Mouse (Mus musculus) MEL (cell line): ENCODE measurements at regions not wholly inside any gene's neighbourhood (a gene's known extent, or its start where the extent isn't known, plus 50 kb on each side); places are given as distances from the start of the nearest gene placed in this dataset.

Experiments used
- DNase-seq: peaks from one replicate; pipeline ENCODE4 v3.0.0; 2011; ENCODE audit warnings: low read depth, low spot score
- H3K27ac ChIP-seq: 2 replicates; pipeline ENCODE4 v1.5.1; 2012; ENCODE audit warnings: low read depth, mild to moderate bottlenecking, control low read depth, low read length, moderate library complexity; ENCODE audit not compliant: control insufficient read depth
- H3K27me3 ChIP-seq, 2 experiments: fragments of 150-350 bp in 1 of 2; sonication (generic) in 1 of 2; 2 replicates each; pipeline ENCODE4 v1.6.1; 2012; ENCODE audit warnings: low read length in 2 of 2, mild to moderate bottlenecking in 2 of 2, improper control_type of control experiment in 1 of 2, moderate library complexity in 1 of 2; ENCODE audit not compliant: insufficient read depth in 2 of 2, control insufficient read depth in 1 of 2
- H3K36me3 ChIP-seq, 2 experiments: 2 replicates each; pipeline ENCODE4 v1.6.1; 2012 to 2014; ENCODE audit warnings: low read length in 2 of 2, improper control_type of control experiment in 1 of 2, inconsistent platforms in 1 of 2, mild to moderate bottlenecking in 1 of 2; ENCODE audit not compliant: insufficient read depth in 2 of 2, control insufficient read depth in 1 of 2
- H3K4me1 ChIP-seq, 2 experiments: fragments of 150-350 bp in 1 of 2; sonication (generic) in 1 of 2; 2 replicates each; pipeline ENCODE4 v1.6.1; 2012; ENCODE audit warnings: low read length in 2 of 2, improper control_type of control experiment in 1 of 2, mild to moderate bottlenecking in 1 of 2; ENCODE audit not compliant: insufficient read depth in 2 of 2, control insufficient read depth in 1 of 2
- H3K4me3 ChIP-seq, 2 experiments: fragments of 150-350 bp in 1 of 2; sonication (generic) in 1 of 2; 2 replicates each; pipeline ENCODE4 v1.5.1; 2012; ENCODE audit warnings: low read depth in 2 of 2, low read length in 2 of 2, mild to moderate bottlenecking in 2 of 2, moderate library complexity in 2 of 2, control low read depth in 1 of 2, improper control_type of control experiment in 1 of 2; ENCODE audit not compliant: control insufficient read depth in 1 of 2, insufficient read depth in 1 of 2
- H3K79me2 ChIP-seq: 2 replicates; pipeline ENCODE4 v1.6.1; 2012; ENCODE audit warnings: mild to moderate bottlenecking, low read length, moderate library complexity; ENCODE audit not compliant: control insufficient read depth, poor library complexity, insufficient read depth
- H3K9ac ChIP-seq: 2 replicates; pipeline ENCODE4 v1.6.1; 2012; ENCODE audit warnings: low read depth, mild to moderate bottlenecking, control low read depth, low read length, moderate library complexity; ENCODE audit not compliant: control insufficient read depth, poor library complexity, severe bottlenecking
- H3K9me3 ChIP-seq: fragments of 150-350 bp; sonication (generic); replicated peaks from 2 replicates; pipeline ENCODE4 v1.6.1; 2012; ENCODE audit warnings: mild to moderate bottlenecking, low read length, improper control_type of control experiment, moderate library complexity; ENCODE audit not compliant: insufficient read depth
- BHLHE40 ChIP-seq: IDR thresholded peaks from 2 replicates; pipeline ENCODE4 v1.6.1; 2012; ENCODE audit warnings: low read depth, mild to moderate bottlenecking, inconsistent platforms, low read length, improper control_type of control experiment, borderline replicate concordance
- CHD1 ChIP-seq: IDR thresholded peaks from 2 replicates; pipeline ENCODE4 v1.6.1; 2012; ENCODE audit warnings: low read depth, mild to moderate bottlenecking, inconsistent platforms, low read length, improper control_type of control experiment
- CHD2 ChIP-seq: IDR thresholded peaks from 2 replicates; pipeline ENCODE4 v1.6.1; 2011; ENCODE audit warnings: low read length, improper control_type of control experiment
- CTCF ChIP-seq, 3 experiments: IDR thresholded peaks in 2 of 3; conservative IDR thresholded peaks in 1 of 3; 2 replicates each; pipeline ENCODE4 v1.5.1; 2011 to 2012; ENCODE audit warnings: low read length in 3 of 3, low read depth in 2 of 3, mild to moderate bottlenecking in 2 of 3, improper control_type of control experiment in 1 of 3, inconsistent platforms in 1 of 3, mixed read lengths in 1 of 3, moderate library complexity in 1 of 3; ENCODE audit not compliant: control insufficient read depth in 1 of 3, insufficient read depth in 1 of 3, poor library complexity in 1 of 3, severe bottlenecking in 1 of 3
- E2F4 ChIP-seq: IDR thresholded peaks from 2 replicates; pipeline ENCODE4 v1.6.1; 2011; ENCODE audit warnings: low read depth, low read length, improper control_type of control experiment, borderline replicate concordance
- ELF1 ChIP-seq: IDR thresholded peaks from 2 replicates; pipeline ENCODE4 v1.6.1; 2014; ENCODE audit warnings: low read depth, mild to moderate bottlenecking, inconsistent platforms, low read length, improper control_type of control experiment, moderate library complexity
- GABPA ChIP-seq: IDR thresholded peaks from 2 replicates; pipeline ENCODE4 v1.6.1; 2012; ENCODE audit warnings: low read depth, mild to moderate bottlenecking, inconsistent platforms, low read length, improper control_type of control experiment, moderate library complexity
- GATA1 ChIP-seq: IDR thresholded peaks from 2 replicates; pipeline ENCODE4 v1.6.1; 2011; ENCODE audit warnings: low read depth, low read length, improper control_type of control experiment
- HCFC1 ChIP-seq: IDR thresholded peaks from 2 replicates; pipeline ENCODE4 v1.6.1; 2012; ENCODE audit warnings: low read depth, mild to moderate bottlenecking, inconsistent platforms, low read length, improper control_type of control experiment, moderate library complexity
- JUND ChIP-seq: IDR thresholded peaks from 2 replicates; pipeline ENCODE4 v1.6.1; 2011; ENCODE audit warnings: low read depth, mild to moderate bottlenecking, improper control_type of control experiment, low read length
- MAFK ChIP-seq: IDR thresholded peaks from 2 replicates; pipeline ENCODE4 v1.6.1; 2011; ENCODE audit warnings: low read depth, mild to moderate bottlenecking, low read length, improper control_type of control experiment, borderline replicate concordance
- MAX ChIP-seq: IDR thresholded peaks from 2 replicates; pipeline ENCODE4 v1.6.1; 2011; ENCODE audit warnings: low read length, improper control_type of control experiment
- MEF2A ChIP-seq: IDR thresholded peaks from 2 replicates; pipeline ENCODE4 v1.6.1; 2014; ENCODE audit warnings: low read depth, mild to moderate bottlenecking, inconsistent platforms, low read length, improper control_type of control experiment; ENCODE audit not compliant: poor library complexity, insufficient replicate concordance, severe bottlenecking; ENCODE audit errors: extremely low read depth
- MXI1 ChIP-seq: IDR thresholded peaks from 2 replicates; pipeline ENCODE4 v1.6.1; 2011; ENCODE audit warnings: mild to moderate bottlenecking, low read depth, low read length, improper control_type of control experiment
- NELFE ChIP-seq: IDR thresholded peaks from 2 replicates; pipeline ENCODE4 v1.6.1; 2011; ENCODE audit warnings: low read depth, low read length, improper control_type of control experiment
- NRF1 ChIP-seq: IDR thresholded peaks from 2 replicates; pipeline ENCODE4 v1.6.1; 2014; ENCODE audit warnings: low read depth, mild to moderate bottlenecking, inconsistent platforms, low read length, improper control_type of control experiment, moderate library complexity; ENCODE audit not compliant: poor library complexity, insufficient read depth, severe bottlenecking
- POLR2A ChIP-seq, 2 experiments: IDR thresholded peaks; 2 replicates each; pipeline ENCODE4 v1.6.1; 2011 to 2012; ENCODE audit warnings: low read length in 2 of 2, mild to moderate bottlenecking in 2 of 2, control low read depth in 1 of 2, improper control_type of control experiment in 1 of 2, low read depth in 1 of 2, moderate library complexity in 1 of 2; ENCODE audit not compliant: control insufficient read depth in 1 of 2, insufficient read depth in 1 of 2, poor library complexity in 1 of 2
- POLR2AphosphoS2 ChIP-seq: IDR thresholded peaks from 2 replicates; pipeline ENCODE4 v1.6.1; 2011; ENCODE audit warnings: low read length, improper control_type of control experiment
- POLR2AphosphoS5 ChIP-seq: IDR thresholded peaks from 2 replicates; pipeline ENCODE4 v1.6.1; 2012; ENCODE audit warnings: low read depth, borderline replicate concordance, mild to moderate bottlenecking, inconsistent platforms, low read length, moderate library complexity, mixed read lengths
- RAD21 ChIP-seq: IDR thresholded peaks from 2 replicates; pipeline ENCODE4 v1.6.1; 2011; ENCODE audit warnings: mild to moderate bottlenecking, low read depth, low read length, improper control_type of control experiment
- RCOR1 ChIP-seq: IDR thresholded peaks from 2 replicates; pipeline ENCODE4 v1.6.1; 2012; ENCODE audit warnings: low read depth, mild to moderate bottlenecking, inconsistent platforms, low read length, improper control_type of control experiment
- SMC3 ChIP-seq: IDR thresholded peaks from 2 replicates; pipeline ENCODE4 v1.6.1; 2011; ENCODE audit warnings: low read depth, low read length, improper control_type of control experiment
- TAL1 ChIP-seq: IDR thresholded peaks from 2 replicates; pipeline ENCODE4 v1.6.1; 2012; ENCODE audit warnings: mild to moderate bottlenecking, inconsistent platforms, low read length, moderate library complexity, mixed read lengths
- TBP ChIP-seq: IDR thresholded peaks from 2 replicates; pipeline ENCODE4 v1.8.0; 2011; ENCODE audit warnings: low read depth, low read length, improper control_type of control experiment
- USF1 ChIP-seq: IDR thresholded peaks from 2 replicates; pipeline ENCODE4 v1.6.1; 2014; ENCODE audit warnings: low read depth, mild to moderate bottlenecking, inconsistent platforms, low read length, improper control_type of control experiment, moderate library complexity
- ZC3H11A ChIP-seq: IDR thresholded peaks from 2 replicates; pipeline ENCODE4 v1.6.1; 2012; ENCODE audit warnings: low read depth, mild to moderate bottlenecking, inconsistent platforms, low read length, improper control_type of control experiment
- ZMIZ1 ChIP-seq: IDR thresholded peaks from 2 replicates; pipeline ENCODE4 v1.6.1; 2012; ENCODE audit warnings: low read depth, mild to moderate bottlenecking, inconsistent platforms, low read length, improper control_type of control experiment, moderate library complexity

GRCm38 (mm10) chr4:7965663-7966062 lies 273.2 kb downstream of the Car8 start:
- Histone ChIP-seq H3K4me1 (no peaks in the 10 kb centered on the region), H3K4me3 (no peak overlapping the region), H3K36me3 (no peaks in the 10 kb centered on the region), H3K79me2 (no peaks in the 10 kb centered on the region), H3K9me3 (no peaks in the 10 kb centered on the region), H3K9ac (no peak overlapping the region), H3K27me3 (no peaks in the 10 kb centered on the region), H3K27ac (no peak overlapping the region)
- TF ChIP-seq ELF1 (no peak), MEF2A (no peak), NELFE (no peak)
- DNase-seq: no peak

GRCm38 (mm10) chr4:7961521-7962172 lies 277.2 kb downstream of the Car8 start:
- Histone ChIP-seq H3K9me3 (no peaks in the 10 kb centered on the region), H3K36me3 (no peaks in the 10 kb centered on the region), H3K27me3 (no peaks in the 10 kb centered on the region), H3K9ac (no peak overlapping the region), H3K27ac (no peak overlapping the region), H3K4me1 (no peaks in the 10 kb centered on the region), H3K79me2 (no peaks in the 10 kb centered on the region), H3K4me3 (no peak overlapping the region)
- TF ChIP-seq MAX (no peak), POLR2AphosphoS2 (no peak), USF1 (no peak), CTCF (IDR thresholded peaks at IDR 0.05 in 2 of 3, conservative IDR thresholded peaks at IDR 0.05 in 1 of 3; ENCODE audit: control insufficient read depth in 1 of 3, insufficient read depth in 1 of 3, low read depth in 2 of 3, low read length in 3 of 3, poor library complexity in 1 of 3, severe bottlenecking in 1 of 3) (no peak), E2F4 (no peak), POLR2AphosphoS5 (no peak), ZMIZ1 (no peak), CHD2 (no peak), BHLHE40 (no peak), CHD1 (no peak), GATA1 (no peak), HCFC1 (no peak)
- no peak for DNase-seq

GRCm38 (mm10) chr4:7960335-7960734 lies 278.5 kb downstream of the Car8 start:
- no peak overlapping the region for H3K9ac ChIP-seq
- no peaks in the 10 kb centered on the region for H3K9me3 ChIP-seq
- no peaks in the 10 kb centered on the region for H3K27me3 ChIP-seq
- no peak for DNase-seq
- H3K79me2 ChIP-seq: no peaks in the 10 kb centered on the region
- H3K27ac ChIP-seq: no peak overlapping the region
- H3K36me3 ChIP-seq: no peaks in the 10 kb centered on the region
- no peaks in the 10 kb centered on the region for H3K4me1 ChIP-seq
- no peak overlapping the region for H3K4me3 ChIP-seq
- TF ChIP-seq TBP: no peak
- TF ChIP-seq BHLHE40: no peak
- TF ChIP-seq NRF1: no peak
- no peak for TF ChIP-seq MAFK
- no peak for TF ChIP-seq ELF1
- TF ChIP-seq GABPA: no peak
- TF ChIP-seq ZC3H11A: no peak
- no peak for TF ChIP-seq MXI1
- no peak for TF ChIP-seq E2F4
- no peak for TF ChIP-seq HCFC1
- no peak for TF ChIP-seq JUND
- TF ChIP-seq RCOR1: no peak
- no peak for TF ChIP-seq SMC3
- no peak for TF ChIP-seq POLR2A (IDR thresholded peaks at IDR 0.05; ENCODE audit: control insufficient read depth in 1 of 2, insufficient read depth in 1 of 2, low read depth in 1 of 2, low read length in 2 of 2, poor library complexity in 1 of 2)
- no peak for TF ChIP-seq POLR2AphosphoS5
- TF ChIP-seq RAD21: no peak
- TF ChIP-seq TAL1: no peak
- TF ChIP-seq USF1: no peak
- TF ChIP-seq MEF2A: no peak
